Mouse (Mus musculus) bone marrow, adult 2 months (tissue): ENCODE data around the gene Nmnat2.

Experiments
- CTCF ChIP-seq: fragments of 200-500 bp; IDR thresholded peaks from 2 replicates; pipeline ENCODE4 v1.5.1; 2011; ENCODE audit warnings: low read length, control low read depth; ENCODE audit not compliant: control insufficient read depth, insufficient read depth
- POLR2A ChIP-seq: fragments of 200-500 bp; IDR thresholded peaks from 2 replicates; pipeline ENCODE4 v1.6.1; 2011; ENCODE audit warnings: low read depth, mild to moderate bottlenecking, control low read depth, low read length, borderline replicate concordance; ENCODE audit not compliant: control insufficient read depth

DNA sequence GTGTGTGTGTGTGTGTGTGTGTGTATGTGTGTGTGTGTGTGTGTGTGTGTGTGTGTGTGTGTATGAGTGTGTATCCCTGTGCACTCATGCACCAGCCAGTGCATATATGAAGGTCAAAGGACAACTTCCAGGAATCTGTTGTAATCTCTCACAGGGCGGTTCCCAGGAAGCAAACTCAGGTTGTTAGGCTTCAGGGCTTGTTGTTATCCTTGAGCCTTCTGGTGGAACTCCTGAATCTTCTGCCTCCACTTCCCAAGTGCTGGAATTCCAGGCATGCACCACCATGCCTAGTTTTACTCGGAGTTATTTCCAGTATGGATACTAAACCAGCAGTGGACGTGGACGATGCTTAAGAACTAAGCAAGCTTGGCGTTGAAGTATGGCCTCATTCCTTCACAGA is 37.9 kb upstream of the Nmnat2 start:
- TF ChIP-seq CTCF = no peak
- no peak for TF ChIP-seq POLR2A
